Mouse (Mus musculus): ENCODE measurements at regions not wholly inside any gene's neighbourhood (a gene's known extent, or its start where the extent isn't known, plus 50 kb on each side); places are given as distances from the start of the nearest gene placed in this dataset.
A peak's percentile ranks its signal among the peaks of the same experiment; 100 is the strongest.
"Not testable (repeated sequence)": the region's sequence is repeated elsewhere in the genome, so short reads cannot be mapped to it uniquely, and the experiment has no call there.

DNA sequence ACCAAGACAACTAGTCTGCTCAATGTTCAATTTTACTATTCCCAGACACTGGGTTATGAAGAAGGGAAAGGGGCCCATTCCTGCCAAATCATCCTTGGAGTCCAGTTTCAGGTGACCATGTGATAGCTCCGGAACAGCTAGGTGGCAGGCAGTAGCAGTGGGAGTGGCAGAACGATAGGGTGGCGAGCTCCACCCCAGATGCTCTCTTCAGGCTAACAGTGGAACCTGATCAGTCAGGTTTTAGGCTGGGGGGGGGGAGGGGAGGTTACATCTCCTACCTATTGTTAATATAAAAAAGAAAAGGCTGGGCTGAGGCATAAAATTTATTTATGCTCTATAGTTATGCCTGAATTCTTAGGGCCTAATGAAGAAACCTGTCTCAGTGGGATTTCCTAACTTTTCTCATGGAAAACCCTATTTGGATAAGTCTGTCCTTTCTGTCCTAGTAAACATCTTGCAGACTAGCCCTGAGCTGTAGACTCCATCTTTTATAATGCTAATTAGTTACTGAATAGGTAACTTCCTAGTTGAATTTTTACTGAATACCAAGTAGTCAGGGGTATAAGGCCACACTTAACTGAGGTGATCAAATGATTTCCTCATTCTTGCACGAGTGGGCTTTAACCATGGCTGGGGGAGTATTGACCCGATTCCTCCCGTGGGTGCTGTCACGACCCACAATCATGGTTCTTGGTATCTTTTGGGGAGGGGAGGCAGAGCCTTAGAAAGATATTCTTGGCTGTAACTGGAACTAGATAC lies 223.2 kb upstream of the Ell2 start:
- peak; percentile 33 for DNase-seq (ENCODE audit: low read depth, low spot score)

DNA sequence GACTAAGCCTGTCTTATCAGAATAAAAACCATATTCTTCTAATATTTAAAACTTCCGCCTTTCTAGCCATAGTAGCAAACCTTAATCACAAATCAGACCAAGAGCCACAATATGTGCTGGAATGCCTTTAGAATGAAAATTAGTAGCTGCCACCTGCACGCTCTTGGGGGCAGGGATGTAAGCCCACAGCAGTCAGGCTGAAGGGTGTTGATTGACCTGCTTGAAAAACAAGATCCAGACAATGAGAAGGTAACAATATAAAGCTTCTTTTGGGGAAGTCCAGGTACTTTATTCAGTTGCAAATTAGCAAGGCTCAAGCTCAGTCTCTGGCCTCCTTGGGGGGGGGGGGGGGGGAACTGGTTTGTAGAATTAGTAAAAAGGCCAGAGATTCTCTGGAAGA lies 222.3 kb upstream of the Ell2 start:
- DNase-seq (ENCODE audit: low read depth, low spot score): not testable (repeated sequence)

DNA sequence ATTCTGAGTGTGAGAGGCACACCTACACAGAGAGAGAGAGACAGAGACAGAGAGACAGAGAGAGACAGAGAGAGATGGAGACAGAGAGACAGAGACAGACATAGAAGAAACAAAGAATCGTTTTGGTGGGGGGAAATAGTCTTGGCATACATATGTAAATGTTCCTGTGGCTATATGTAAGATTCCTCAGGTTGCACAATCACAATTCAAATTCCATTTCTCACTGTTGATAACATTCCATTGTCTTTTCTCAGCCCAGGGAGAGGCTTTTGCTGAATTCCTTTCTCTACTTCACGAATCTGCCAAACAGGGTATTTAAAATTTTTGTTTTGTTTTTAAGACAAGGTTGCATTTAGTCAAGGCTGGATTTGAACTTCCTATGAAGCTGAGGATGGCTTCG lies 205.0 kb upstream of the Ell2 start:
- peak; percentile 23 for DNase-seq (ENCODE audit: low read depth, low spot score)

DNA sequence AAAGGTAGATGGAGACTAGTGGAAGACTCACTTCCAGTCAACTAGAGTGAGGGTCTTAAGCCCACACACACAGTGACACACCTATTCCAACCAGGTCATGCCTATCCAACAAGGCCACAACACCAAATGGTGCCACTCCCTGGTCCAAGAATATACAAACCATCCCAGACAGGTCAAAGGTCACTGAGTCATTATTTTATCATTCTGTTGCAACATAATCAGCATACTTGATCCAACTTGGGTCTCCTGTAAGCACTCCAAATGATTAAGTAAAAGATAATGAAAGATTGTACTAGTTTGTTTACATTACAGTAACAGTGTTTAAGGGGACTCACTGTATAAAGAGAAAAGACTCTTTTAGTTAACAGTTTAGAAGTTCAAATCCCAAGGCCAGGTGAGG lies 203.2 kb upstream of the Ell2 start:
- DNase-seq (ENCODE audit: low read depth, low spot score): no peak

DNA sequence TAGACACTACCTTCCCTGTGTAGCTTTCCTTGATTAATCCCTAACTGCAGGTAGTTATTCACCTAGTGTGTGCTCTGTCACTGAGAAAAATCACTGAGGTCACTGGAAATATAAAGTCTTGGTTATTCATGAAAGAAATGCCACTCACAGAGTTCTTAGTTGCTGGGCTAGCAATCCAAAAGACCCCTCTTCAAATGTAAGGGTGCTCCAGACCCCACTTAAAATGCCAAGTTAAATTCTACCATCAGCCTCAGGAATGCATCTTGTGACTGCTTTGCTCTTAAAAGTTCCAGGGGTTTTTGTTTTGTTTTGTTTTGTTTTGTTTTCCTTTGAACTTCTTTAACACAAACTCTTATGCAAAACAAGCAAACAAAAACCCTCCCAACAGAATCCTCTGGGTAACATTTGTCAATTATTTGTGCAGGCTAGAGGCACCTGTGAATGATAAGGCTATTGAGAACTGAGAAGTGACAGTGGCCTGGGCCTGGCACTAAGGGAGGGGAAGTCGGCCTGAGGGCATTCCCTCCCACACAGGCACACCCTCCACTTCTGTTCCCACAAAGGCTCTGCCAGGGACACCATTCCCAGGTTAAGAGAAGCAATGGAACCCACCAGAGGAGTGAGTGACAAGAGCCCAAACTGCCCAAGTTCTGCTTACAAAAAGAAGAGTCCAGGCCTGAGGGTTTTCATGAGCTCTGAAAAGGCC lies 192.1 kb upstream of the Ell2 start:
- DNase-seq (ENCODE audit: low read depth, low spot score): peak; percentile 61

DNA sequence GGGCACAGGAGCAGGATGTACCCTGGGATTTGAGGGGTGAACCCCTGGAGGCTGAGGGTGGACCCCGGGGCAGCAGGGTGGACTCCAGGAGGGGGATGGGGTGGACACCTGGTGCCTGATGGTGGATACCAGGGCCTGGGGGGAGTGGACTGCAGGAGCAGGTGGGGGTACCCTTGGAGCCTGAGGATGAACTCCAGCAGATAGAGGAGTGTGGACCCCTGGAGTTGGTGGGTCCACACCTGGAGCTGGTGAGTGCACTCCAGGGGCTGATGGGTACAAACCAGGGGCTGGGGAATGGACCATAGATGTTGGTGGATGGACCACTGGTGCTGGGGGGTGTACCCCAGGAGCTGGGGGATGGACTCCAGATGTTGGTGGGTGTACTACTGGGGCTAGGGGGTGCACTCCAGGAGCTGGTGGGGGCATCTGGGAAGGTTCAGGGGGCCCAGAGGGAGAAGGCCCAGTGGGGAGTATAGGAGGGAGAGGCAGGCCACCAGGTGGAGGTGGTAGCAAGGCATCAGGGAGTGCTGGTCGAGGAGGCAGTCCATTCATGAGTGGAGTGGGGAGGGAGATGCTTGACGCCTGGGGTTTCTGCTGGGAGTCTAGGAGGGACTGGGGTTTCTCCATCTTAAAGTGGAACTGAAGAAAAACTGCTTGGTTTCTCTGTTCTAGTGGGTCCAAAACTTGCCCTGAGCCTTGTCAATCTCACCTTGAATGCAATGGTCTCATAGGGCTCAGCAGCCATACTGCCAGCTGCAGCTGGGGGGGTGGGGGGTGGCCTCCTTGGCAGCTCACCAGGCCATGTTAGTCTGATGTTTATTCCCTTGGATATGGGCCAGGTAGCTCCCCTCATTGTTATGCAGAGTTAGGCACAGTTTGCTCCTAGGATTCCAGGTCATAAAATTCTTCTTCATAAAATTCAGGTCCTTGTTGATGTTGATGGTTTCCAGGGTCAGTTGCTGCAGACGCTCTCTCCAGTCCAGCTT lies 183.0 kb upstream of the Ell2 start:
- DNase-seq (ENCODE audit: low read depth, low spot score): peak; percentile 21

DNA sequence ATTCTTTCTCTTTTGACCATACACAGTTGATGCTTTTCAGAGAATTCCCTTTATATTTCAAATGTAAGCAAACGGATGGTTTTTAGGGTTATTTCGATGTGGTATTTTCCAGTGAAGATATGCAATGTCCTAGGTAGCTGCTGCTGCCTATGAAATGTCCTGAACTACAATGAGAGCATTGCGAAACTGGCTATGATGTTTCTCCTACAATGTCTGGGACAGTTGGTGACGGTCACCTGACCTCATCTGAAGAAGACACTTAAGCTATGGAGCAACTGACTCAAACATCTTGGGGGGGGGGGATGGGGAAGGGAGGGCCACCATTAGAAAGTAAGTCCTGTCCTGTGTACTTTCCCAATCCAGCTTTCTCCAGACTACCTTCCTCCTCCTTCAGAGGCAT lies 182.1 kb upstream of the Ell2 start:
- DNase-seq (ENCODE audit: low read depth, low spot score): no peak

DNA sequence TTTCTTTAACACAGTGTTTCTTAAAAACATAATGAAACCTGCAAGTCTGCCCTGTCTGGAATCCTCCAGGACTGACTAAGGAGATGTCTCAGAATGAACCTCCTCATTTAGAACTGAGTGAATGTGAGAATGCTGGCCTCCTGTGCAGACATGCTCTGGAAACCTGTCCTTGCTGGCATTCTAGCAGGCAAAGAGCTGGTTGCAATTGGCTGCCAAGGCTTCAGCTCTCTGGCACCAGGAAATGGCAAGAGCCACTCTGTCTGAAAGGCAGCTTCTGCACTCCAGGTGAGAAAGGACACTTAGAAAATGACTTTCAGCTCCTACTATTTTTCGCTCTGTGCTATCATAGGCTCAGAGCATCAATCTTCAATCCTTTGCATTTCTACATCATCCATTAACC lies 175.0 kb upstream of the Ell2 start:
- no peak for DNase-seq (ENCODE audit: low read depth, low spot score)

DNA sequence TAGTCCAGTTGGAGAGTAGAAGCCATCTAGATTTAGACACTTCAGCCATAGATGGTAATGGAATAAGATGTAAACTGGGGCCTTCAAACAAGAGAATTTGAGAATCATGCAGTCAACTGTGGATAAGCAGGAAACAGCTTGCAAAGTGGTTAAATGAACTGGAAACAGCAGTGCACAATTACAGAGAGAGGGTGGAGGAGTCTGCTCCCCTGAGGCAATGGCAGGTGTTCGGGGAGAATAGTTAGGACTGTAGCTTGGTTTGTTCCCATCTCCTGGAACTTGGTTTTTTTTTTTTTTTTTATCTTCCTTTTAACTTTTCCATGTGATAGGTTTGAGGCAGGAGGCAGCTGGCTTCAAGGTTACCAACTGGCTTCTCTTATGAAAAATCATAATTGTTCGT lies 165.1 kb upstream of the Ell2 start:
- DNase-seq (ENCODE audit: low read depth, low spot score): peak; percentile 9

DNA sequence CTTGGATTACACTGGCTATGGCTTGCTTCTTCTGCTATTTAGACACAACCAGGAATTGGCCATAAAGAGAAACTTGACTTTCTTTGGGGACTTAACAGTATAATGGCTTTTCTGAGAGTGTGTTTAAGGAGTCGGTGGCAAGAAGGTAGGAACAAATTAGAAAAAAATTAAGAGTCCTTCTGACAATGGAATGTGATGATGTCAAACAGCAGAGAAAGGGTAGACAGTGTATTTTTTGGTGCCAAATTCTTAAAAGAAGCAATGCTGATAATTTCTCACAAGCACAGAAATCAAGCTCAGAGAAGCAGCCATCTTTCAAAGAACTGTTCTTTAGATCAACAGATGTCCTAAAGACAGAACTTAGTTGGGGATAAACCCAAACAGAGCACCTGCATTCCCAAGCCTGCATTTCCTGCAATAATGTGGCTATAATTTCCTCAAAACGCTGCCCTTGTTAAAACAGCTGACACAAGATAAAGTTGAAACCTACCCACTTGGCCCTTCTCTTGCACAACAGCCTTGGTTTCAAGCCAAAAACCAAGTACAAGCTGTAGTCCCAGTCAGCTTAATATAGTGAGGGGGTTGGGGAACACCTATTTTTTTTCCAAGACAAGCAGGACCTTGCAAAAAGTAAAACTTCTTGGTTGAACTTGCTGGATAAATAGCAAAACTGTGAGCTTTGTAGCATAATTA lies 164.2 kb upstream of the Ell2 start:
- DNase-seq (ENCODE audit: low read depth, low spot score): no peak

DNA sequence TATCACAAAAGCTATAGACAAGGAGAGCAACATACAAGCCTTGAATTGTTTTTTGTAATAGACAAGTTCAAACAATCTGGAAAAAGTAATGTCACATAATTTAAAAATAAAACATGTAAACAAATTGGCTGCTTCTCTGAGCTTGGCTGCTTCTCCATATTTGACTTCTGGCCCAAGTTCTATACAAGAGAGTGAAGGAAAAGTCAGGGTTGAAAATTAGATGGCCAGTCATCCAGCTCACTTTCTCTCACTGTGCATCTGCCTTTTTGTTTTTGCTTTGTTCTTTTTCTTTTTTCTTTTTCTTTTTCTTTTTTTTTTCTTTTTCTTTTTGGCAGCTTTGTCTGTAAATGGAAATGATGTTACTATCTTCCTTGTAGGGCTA lies 163.6 kb upstream of the Ell2 start:
- DNase-seq (ENCODE audit: low read depth, low spot score): no peak

DNA sequence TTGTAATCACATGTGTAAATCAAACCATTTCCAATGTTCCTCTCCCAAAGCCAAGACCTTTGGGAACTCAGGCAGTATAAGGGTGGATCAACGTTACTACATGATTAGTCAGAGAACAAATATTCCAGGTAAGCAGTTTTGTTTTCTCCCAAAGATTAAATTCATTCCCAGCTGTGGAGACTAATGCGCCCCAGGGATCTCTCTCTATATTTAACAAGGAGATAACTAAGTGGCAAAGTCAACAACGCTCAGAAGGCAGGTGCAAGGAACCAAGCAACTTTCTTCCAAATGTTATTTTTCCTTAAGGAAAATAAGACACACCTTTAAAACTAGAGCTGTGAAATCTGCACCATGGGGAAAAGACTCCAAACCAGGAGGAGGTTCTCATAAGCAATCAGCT lies 163.0 kb upstream of the Ell2 start:
- DNase-seq (ENCODE audit: low read depth, low spot score): no peak

DNA sequence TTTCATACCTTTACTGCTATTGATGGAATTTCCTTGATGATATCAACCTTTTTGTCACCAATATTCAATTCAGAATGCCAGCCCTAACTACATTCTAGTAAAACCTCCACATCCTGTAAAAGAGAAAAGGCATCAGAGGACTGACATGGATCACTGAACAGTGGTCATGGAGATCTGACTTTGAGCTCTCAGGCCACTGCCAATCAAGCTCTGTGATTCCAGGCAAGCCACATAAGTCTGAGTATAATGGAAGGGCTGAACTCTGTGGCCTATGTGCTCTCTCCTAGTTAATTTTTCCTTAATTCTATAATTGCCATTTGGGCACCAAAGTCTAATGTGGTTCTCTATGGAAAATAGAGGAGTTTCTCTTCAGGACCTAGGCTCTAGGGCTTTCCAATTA lies 161.8 kb upstream of the Ell2 start:
- no peak for DNase-seq (ENCODE audit: low read depth, low spot score)

DNA sequence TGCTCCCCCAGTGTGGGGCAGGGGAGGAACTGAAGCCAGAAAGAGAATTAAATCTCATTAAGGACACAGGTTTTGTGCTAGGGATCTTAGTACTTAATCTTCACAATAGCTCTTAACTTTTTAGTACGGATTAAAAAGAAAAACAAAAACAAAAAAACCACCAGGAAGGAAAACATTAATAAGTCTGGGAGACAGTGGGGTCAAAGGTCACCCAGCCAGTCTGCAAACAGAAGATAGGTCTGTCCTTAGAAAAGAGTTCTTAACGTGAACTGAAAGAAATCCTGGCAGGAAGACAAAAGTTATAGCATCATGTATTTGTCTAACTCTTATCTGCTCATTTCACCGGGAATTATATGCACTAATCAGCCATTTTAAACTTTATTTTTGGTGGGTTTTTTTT lies 158.8 kb upstream of the Ell2 start:
- no peak for DNase-seq (ENCODE audit: low read depth, low spot score)

DNA sequence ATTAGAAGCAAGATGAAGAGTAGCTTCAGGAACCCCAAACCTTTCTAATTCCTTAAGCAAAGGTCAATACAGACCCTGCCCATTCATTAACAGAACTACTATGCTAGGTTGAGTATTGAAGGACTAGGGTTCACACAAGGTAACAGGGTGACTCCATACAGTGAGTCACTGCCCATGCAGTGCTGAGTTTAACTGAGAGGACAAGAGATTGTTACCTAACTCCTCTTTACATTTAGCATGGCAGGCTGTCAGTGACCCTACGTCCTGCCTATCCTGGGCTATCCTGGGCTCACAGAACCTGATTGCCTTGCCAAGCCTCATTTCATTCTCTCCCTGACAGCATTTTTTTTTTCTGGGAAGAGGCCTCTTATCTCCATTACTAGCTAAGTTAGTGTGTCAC lies 127.6 kb upstream of the Ell2 start:
- DNase-seq (ENCODE audit: low read depth, low spot score): no peak

DNA sequence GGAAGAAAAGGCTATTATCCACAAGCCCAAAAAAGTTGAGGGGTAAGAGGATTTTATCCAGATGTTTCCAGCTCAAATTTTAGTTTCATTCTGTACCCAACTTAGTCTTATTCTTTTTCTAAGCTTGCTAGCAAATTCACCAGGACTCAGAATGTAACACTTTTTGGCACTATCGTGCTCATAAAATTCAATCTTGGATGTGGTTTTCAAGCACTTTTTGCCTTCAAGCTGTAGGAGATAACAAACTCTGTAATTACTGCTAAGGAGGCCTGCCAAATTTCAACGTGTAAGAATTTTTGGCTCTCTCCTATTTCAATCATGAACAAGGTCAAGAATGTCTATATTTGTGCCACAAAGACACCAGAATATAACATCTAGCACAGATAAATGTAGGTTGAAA lies 115.7 kb upstream of the Ell2 start:
- no peak for DNase-seq (ENCODE audit: low read depth, low spot score)

DNA sequence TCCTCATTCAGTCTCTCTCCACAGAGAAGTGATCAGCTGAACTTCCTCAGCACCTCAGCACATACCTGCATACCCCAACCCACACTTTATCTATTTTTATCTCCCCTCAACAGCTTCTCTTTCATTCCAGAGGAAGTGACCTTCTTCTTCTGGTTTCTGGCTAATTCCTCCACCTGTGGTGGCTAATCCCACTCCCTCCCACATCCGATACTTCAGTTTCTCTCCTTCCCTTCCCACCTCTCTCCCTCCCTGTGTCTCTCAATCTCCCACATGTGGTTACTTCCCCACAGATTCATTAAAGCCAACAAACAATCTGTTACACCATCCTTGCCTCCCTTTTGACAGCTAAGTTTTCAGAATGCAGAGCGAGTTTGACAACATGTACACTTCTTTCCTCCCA lies 109.7 kb upstream of the Ell2 start:
- DNase-seq (ENCODE audit: low read depth, low spot score): no peak

DNA sequence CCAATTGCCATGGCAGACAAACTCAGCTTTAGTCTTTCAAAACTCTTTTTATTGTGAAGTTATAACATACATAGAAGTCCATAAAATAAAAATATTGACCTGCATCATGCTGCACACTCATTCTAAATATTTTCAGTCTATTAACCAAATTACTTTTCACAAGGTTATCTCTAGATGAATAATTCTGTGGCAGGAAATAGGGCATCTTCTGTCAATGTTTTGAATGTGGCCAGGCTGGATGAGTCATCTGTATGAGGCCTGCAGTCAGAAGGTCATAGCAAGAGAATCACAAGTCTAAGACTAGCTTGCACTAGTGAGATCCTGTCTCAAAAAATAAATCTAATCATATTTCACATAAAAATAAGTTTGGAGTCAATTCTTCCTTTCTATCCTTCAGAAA lies 108.4 kb upstream of the Ell2 start:
- DNase-seq (ENCODE audit: low read depth, low spot score): no peak

DNA sequence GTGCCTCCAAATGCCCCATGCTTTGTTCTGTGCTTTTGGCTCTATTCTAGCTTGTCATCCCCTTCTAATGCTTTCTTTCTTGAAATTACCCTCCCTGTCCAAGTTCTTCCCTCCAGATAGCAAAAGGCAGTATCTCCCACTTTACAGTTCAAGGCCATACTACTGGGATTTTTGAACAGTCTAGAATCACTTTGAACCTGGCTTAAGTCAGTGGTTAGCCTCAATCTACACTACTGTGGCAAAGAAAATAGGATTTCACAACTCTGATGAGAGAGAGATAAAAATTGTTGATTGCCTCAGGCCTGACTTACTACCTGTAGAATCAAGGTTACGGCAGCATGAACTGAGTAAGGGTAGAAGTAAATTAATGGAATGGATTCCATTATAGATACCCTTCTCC lies 107.9 kb upstream of the Ell2 start:
- DNase-seq (ENCODE audit: low read depth, low spot score): no peak

DNA sequence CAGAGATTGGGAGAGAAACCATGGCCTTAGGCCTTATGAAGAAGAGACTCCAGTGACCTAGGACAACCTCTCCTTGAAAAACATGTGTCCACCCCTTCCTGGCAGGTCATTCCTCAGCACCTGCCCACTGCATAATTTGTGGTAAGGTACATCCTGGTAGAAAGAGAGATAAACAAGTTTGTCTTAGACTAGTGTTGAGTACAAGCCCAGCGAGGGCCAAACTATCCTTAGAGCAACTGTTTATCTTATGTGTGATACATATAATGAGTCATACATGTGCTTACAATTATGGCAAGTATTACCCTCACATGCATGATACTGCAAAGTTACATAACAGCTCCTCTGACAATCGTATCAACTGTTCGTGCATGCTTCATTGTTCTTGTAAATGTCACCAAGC lies 83.3 kb upstream of the Ell2 start:
- DNase-seq (ENCODE audit: low read depth, low spot score): no peak

DNA sequence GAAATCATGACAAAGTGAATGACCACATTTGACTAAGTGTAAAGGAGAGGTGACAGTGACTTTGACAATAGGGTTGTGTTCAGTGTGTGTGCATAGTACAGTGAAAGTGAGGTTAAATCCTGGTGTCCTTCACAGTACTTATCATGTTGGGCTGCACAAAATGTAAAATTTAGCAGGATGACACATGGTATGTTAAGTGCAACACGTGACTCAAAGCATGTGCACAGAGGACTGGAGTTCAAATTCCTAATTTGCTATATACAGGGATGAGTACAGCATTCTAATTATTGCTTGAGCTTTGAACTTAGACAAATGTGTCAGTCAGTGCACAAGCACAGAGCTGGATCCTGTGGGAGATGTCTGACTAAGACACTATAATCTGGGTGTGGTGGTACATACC lies 79.2 kb upstream of the Ell2 start:
- DNase-seq (ENCODE audit: low read depth, low spot score): no peak

DNA sequence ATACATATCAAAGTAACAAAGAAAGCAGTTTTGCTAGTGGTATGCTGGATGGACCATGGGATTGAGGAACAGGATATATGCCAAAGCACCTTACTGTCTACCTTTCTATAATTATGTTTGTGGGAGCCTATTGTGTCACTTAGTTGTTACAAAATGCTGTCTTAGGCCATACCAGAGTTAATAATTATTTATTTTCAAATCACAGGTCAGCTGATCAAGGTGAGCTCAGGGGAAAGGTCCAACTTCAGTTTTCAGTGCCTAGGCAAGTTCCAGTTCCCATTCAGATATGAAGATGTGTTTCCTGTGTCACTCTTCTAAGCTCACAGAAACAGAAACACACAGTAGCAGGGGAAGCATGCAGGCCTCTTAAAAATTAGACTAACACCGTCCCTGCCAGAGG lies 75.5 kb upstream of the Ell2 start:
- DNase-seq (ENCODE audit: low read depth, low spot score): no peak

Data from ZHBTc4 (cell line).